Mouse (Mus musculus) stomach, adult 2 months (tissue): ENCODE measurements around the gene Blvrb. TPM values are rescaled to one million over a fixed set of nuclear protein-coding genes. Genes with fewer than 3 reads are reported as not detected.

ENCODE experiments used
- polyA plus RNA-seq: library from polyadenylated mRNA; depleted of rRNA; stranded (reverse); fragments of >200 nt; gene quantifications from 2 replicates; pipeline ENCODE4 v1.2.3, GENCODE M21; 2012; rRNA removed

Blvrb gene
- 80.6 and 91.8 TPM in 2 replicates for polyA plus RNA-seq

DNA sequence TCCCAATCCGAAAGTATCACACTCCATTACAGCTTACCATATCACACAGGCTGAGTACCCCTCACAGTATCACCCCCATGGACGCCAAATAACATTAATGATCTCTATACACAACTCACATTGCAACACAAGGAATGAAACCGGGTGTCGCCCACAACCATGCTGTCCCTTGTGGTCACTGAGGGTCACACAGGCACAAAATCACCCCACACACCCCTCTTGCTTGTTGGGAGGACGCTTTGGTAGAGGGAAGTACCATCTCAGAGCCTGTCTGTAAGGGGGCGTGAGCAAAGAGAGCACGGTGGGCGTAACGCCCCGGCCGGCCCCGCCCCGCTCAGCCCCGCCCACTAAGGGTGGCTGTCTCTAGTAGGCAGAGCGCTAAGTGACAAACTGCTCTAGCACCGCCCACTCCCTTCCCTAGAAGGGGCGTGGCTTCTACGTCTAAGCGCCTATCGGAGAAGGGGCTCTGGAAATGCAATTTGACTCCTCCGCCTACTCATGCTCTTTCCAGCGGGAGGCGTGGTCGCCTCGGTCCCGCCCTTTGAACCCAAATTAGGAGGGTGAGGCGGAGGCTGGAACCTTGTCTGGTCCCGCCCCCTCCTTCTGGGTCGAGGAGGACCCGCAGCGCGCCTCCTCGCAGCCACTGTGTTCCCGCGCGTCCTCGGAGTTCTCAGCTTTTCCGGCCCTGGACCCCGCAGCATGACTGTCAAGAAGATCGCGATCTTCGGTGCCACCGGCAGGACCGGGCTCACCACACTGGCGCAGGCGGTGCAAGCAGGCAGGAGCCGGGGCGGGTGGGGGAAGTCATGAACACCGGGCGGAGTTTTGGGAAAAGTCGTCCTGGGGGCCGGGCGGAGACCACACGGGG is at the start of gene Blvrb, which contains the start of gene Sptbn4:
Gene Blvrb (plus strand): TSS at position 560 of the 868 bp plus-strand sequence.
Gene Sptbn4 (minus strand): TSS at position 268 of the 868 bp plus-strand sequence.

DNA sequence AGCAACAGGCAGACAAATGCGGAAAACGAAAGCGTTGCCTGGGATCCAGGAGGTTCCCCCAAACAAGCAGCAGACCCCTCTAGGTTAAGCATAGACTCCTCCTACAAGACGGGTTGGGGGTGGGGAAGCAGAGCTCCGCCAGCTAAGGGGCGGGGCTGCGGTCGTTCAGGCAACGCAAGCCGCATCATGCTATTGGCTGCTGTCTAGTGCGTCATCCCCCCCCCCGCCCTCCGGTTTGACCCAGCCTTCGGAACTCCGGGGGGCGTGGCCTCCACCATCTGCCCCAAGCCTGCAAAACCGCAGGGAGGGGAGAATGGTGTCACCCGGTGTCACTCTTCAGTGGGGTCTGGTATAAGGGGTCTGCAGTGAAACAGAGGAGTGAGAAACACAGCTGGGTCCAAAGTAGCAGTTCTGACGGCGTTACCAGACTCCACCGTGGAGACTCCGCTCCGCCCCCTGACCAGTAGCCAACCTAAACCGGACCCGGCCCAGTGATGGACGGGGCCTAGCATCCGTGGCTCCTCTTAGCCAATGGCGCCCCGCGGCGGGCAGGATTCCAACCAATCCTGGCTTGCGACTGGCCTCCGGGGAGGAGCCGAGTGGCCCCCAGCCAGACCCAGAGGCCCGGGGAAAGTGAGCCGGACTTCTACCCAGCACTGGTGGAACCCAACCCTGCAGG is 25.5 kb downstream of the Blvrb start, which contains the start of gene Sertad3:
Gene Sertad3 (plus strand): TSS at position 613 of the 679 bp plus-strand sequence.

DNA sequence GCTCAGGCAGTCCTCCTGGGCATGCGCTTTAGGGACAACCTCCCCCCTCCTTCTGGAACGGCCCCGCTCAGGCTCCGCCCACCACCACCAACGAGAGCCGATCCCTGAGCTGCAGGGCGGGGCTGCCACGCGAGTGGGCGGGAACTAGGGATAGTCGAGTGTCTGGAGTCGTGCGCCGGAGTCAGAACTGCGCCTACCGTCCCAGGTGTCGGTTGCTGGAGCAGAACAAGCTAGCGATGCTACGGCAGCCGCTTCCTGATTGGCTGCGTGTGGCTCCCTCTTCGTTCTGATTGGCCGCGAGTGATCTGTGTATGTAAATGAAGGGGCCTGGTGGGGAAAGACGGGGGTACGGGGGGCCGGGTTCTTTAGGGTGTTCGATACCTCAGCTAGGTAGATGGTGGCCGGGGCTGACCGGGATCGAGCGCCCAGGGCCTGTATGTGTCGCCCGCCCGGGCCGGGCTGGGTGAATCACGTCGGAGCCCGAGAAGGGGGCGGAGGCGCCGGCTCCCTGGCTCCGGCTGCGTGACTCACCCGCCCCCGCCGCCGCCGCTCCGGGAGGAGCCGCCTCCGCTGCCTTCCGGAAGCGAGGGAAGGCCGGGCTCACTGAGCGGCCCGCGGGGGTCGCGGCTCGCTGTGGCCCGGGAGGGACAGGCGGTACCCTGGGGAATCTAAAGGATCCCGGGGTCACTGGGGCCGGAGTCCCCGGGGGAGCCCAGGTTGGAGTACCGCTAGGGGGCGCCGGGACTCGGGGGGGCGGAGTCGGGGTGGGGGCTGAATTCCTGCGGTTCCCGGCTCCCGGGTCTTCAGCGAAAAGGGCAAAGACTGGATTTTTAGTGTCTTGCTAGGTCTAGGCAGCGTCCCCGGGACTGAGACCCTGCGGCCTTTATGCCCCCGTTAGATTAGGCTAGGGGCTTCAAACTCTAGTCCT is 39.3 kb downstream of the Blvrb start, which contains the start of gene Sertad1:
Gene Sertad1 (plus strand): TSS at position 141 of the 928 bp plus-strand sequence.

DNA sequence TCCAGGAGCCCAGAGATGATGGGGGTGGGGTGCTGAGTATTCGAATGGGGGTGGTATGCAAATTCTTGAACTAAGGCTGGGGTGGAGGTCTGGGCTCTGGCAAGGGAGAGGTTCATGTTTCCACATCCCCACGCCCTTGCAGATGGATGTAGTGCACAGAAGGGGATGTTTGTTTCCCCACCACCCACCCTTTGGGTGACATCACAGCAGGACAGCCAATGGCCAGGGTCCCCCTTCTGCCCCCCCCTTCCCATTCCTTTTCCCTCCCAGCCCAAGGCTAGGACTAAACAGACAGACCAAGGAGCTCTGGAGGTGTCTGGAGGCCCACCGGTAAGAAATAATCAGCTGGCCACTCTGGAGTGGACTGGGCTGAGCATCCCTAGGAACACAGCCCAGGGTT is 51.3 kb downstream of the Blvrb start, which contains the start of gene Prx:
Gene Prx (plus strand): TSS at position 289 of the 400 bp plus-strand sequence.

Other genes with a start within 250 kb of the Blvrb start
- 9.3 and 11.6 TPM in 2 replicates for gene Itpkc, start 219.3 kb upstream of the Blvrb start, polyA plus RNA-seq
- gene Coq8b, start 215.0 kb upstream of the Blvrb start, polyA plus RNA-seq: 50.0 and 64.5 TPM in 2 replicates
- 17.1 and 22.2 TPM in 2 replicates for gene Numbl, start 189.5 kb upstream of the Blvrb start, polyA plus RNA-seq
- gene Ltbp4, start 110.3 kb upstream of the Blvrb start, polyA plus RNA-seq: 232 and 326 TPM in 2 replicates
- gene Shkbp1, start 92.0 kb upstream of the Blvrb start, polyA plus RNA-seq: 69.2 and 82.0 TPM in 2 replicates
- not detected in 2 replicates for gene Gm20479, start 90.6 kb upstream of the Blvrb start, polyA plus RNA-seq
- gene Sptbn4, start 292 bp upstream of the Blvrb start, polyA plus RNA-seq: 0.18 and 0.35 TPM in 2 replicates
- gene Sertad3, start 25.8 kb downstream of the Blvrb start, polyA plus RNA-seq: 13.6 and 15.2 TPM in 2 replicates
- 43.0 and 64.9 TPM in 2 replicates for gene Sertad1, start 38.9 kb downstream of the Blvrb start, polyA plus RNA-seq
- 0.47 and 0.56 TPM in 2 replicates for gene Prx, start 51.3 kb downstream of the Blvrb start, polyA plus RNA-seq
- 0.52 and 0.69 TPM in 2 replicates for gene Hipk4, start 75.3 kb downstream of the Blvrb start, polyA plus RNA-seq
- gene Pld3, start 105.2 kb downstream of the Blvrb start, polyA plus RNA-seq: 218 and 320 TPM in 2 replicates
- 12.4 and 12.5 TPM in 2 replicates for gene 2310022A10Rik, start 105.3 kb downstream of the Blvrb start, polyA plus RNA-seq
- gene Akt2, start 143.6 kb downstream of the Blvrb start, polyA plus RNA-seq: 27.8 and 30.4 TPM in 2 replicates
- gene Ttc9b, start 205.9 kb downstream of the Blvrb start, polyA plus RNA-seq: 0.04 and 0.30 TPM in 2 replicates
- gene Map3k10, start 226.6 kb downstream of the Blvrb start, polyA plus RNA-seq: 11.8 and 20.9 TPM in 2 replicates
- 0.47 TPM in 1 of 2 replicates, not detected in the other for gene Zfp607b, start 241.4 kb downstream of the Blvrb start, polyA plus RNA-seq